Mouse (Mus musculus): Measurements from ENCODE around the gene Nme1. TPM values are rescaled to one million over a fixed set of nuclear protein-coding genes. Genes with fewer than 3 reads are reported as not detected.
A peak's percentile ranks its signal among the peaks of the same experiment; 100 is the strongest.

Nme1 gene
- total and polyA plus RNA-seq, 2 experiments from 2014 or later = 46.2 to 383 TPM

GRCm38 (mm10) chr11:93987026-93987425 lies 18.7 kb upstream of the Nme1 start:
- Histone ChIP-seq H3K4me1 (ENCODE audit: insufficient read depth, low read length) (no peaks in the 10 kb centered on the region), H3K4me3 (ENCODE audit: low read depth, low read length) (no peak overlapping the region), H3K4me2 (ENCODE audit: low read depth, low read length, poor library complexity, severe bottlenecking) (no peak overlapping the region), H3K9me3 (ENCODE audit: low read length) (no peaks in the 10 kb centered on the region), H3K9ac (replicated peaks; ENCODE audit: low read length, poor library complexity, severe bottlenecking) (no peak overlapping the region), H3K27ac (ENCODE audit: low read depth, low read length) (no peak overlapping the region), H3K27me3 (ENCODE audit: insufficient read depth, low read length) (no peaks in the 10 kb centered on the region), H3K36me3 (ENCODE audit: insufficient read depth, low read length) (no peaks in the 10 kb centered on the region)
- TF ChIP-seq CTCF (IDR thresholded peaks at IDR 0.05) = no peak
- WGBS = 83% methylated on average over 4 of the region's 4 CpGs
- DNase-seq (ENCODE audit: low spot score) (no peak), ATAC-seq (ENCODE audit: low FRiP score) (no peak)

DNA sequence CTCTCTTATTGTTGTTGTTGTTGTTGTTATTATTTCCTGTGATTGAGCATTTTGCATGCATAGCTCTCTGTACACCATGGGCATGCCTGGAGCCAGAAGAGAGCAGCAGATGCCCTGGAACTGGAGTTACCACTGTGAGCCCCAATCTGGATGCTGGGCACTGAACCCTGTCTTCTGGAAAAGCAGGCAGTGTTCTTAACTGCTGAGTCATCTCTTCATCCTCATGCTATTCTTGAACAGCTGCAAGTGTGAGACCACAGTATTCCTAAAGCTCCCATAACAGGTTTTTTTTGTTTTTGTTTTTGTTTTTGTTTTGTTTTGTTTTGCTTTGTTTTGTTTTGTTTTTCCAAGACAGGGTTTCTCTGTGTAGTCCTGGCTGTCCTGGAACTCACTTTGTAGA lies 18.0 kb upstream of the Nme1 start:
- H3K27me3 ChIP-seq (ENCODE audit: insufficient read depth, low read length) = no peaks in the 10 kb centered on the region
- H3K9me3 ChIP-seq (ENCODE audit: low read length) = no peaks in the 10 kb centered on the region
- DNase-seq (ENCODE audit: low spot score) (no peak), ATAC-seq (ENCODE audit: low FRiP score) (no peak)
- H3K36me3 ChIP-seq (ENCODE audit: insufficient read depth, low read length) = no peaks in the 10 kb centered on the region
- no peak overlapping the region for H3K4me2 ChIP-seq (ENCODE audit: low read depth, low read length, poor library complexity, severe bottlenecking)
- no peaks in the 10 kb centered on the region for H3K4me1 ChIP-seq (ENCODE audit: insufficient read depth, low read length)
- no peak for TF ChIP-seq CTCF (IDR thresholded peaks at IDR 0.05)
- H3K4me3 ChIP-seq (ENCODE audit: low read depth, low read length) = no peak overlapping the region
- no peak overlapping the region for H3K27ac ChIP-seq (ENCODE audit: low read depth, low read length)
- H3K9ac ChIP-seq (replicated peaks; ENCODE audit: low read length, poor library complexity, severe bottlenecking) = no peak overlapping the region

DNA sequence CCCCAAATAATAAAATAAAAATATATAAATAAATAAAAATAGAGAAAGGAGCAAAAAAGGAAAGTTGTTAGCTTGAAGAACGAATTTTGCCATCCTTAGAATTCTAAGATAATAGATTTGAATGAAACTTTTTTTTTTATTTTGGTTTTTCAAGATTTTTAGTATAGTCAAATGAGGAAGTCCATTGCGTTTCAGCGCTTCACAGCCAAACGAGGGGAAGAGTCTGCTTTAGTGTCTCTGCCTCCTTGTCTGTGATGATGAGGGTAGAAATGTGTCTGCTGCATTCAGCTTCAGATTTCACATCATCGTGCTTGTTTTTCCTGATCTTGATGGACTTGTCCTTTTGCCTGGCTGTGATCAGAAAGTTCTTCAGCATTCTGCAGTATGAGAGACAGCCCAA lies 16.9 kb upstream of the Nme1 start:
- Histone ChIP-seq H3K9me3 (ENCODE audit: low read length) (no peaks in the 10 kb centered on the region), H3K9ac (replicated peaks; ENCODE audit: low read length, poor library complexity, severe bottlenecking) (no peak overlapping the region), H3K36me3 (ENCODE audit: insufficient read depth, low read length) (no peaks in the 10 kb centered on the region), H3K4me2 (ENCODE audit: low read depth, low read length, poor library complexity, severe bottlenecking) (no peak overlapping the region), H3K4me1 (ENCODE audit: insufficient read depth, low read length) (no peaks in the 10 kb centered on the region), H3K4me3 (ENCODE audit: low read depth, low read length) (no peak overlapping the region), H3K27ac (ENCODE audit: low read depth, low read length) (no peak overlapping the region), H3K27me3 (ENCODE audit: insufficient read depth, low read length) (no peaks in the 10 kb centered on the region)
- DNase-seq (ENCODE audit: low spot score) = no peak
- 89% methylated on average over 5 of the region's 5 CpGs for WGBS
- no peak for TF ChIP-seq CTCF (IDR thresholded peaks at IDR 0.05)
- no peak for ATAC-seq (ENCODE audit: low FRiP score)

- H3K27me3 ChIP-seq (ENCODE audit: insufficient read depth, low read length) = no peaks in the 10 kb centered on the region
- no peaks in the 10 kb centered on the region for H3K36me3 ChIP-seq (ENCODE audit: insufficient read depth, low read length)
- H3K4me2 ChIP-seq (ENCODE audit: low read depth, low read length, poor library complexity, severe bottlenecking) = no peak overlapping the region
- WGBS = 94% methylated on average over 3 of the region's 3 CpGs
- ATAC-seq (ENCODE audit: low FRiP score) (no peak), DNase-seq (ENCODE audit: low spot score) (no peak)
- H3K4me3 ChIP-seq (ENCODE audit: low read depth, low read length) = no peak overlapping the region
- H3K9me3 ChIP-seq (ENCODE audit: low read length) = no peaks in the 10 kb centered on the region
- TF ChIP-seq CTCF (IDR thresholded peaks at IDR 0.05) = no peak
- H3K27ac ChIP-seq (ENCODE audit: low read depth, low read length) = no peak overlapping the region
- H3K9ac ChIP-seq (replicated peaks; ENCODE audit: low read length, poor library complexity, severe bottlenecking) = no peak overlapping the region
- no peaks in the 10 kb centered on the region for H3K4me1 ChIP-seq (ENCODE audit: insufficient read depth, low read length)
These were observed 16.3 kb upstream of the Nme1 start for GRCm38 (mm10) chr11:93984619-93985018.

GRCm38 (mm10) chr11:93979502-93980049 lies 11.3 kb upstream of the Nme1 start:
- ATAC-seq (ENCODE audit: low FRiP score) (no peak), DNase-seq (ENCODE audit: low spot score) (peak; percentile 22)
- WGBS = 67% methylated on average over 6 of the region's 6 CpGs
- H3K27ac ChIP-seq (ENCODE audit: low read depth, low read length) = no peak overlapping the region
- H3K27me3 ChIP-seq (ENCODE audit: insufficient read depth, low read length) = no peaks in the 10 kb centered on the region
- no peak overlapping the region for H3K4me3 ChIP-seq (ENCODE audit: low read depth, low read length)
- TF ChIP-seq CTCF (IDR thresholded peaks at IDR 0.05) = no peak
- H3K4me1 ChIP-seq (ENCODE audit: insufficient read depth, low read length) = no peaks in the 10 kb centered on the region
- no peak overlapping the region for H3K9ac ChIP-seq (replicated peaks; ENCODE audit: low read length, poor library complexity, severe bottlenecking)
- no peaks in the 10 kb centered on the region for H3K9me3 ChIP-seq (ENCODE audit: low read length)
- H3K36me3 ChIP-seq (ENCODE audit: insufficient read depth, low read length) = no peaks in the 10 kb centered on the region
- no peak overlapping the region for H3K4me2 ChIP-seq (ENCODE audit: low read depth, low read length, poor library complexity, severe bottlenecking)

GRCm38 (mm10) chr11:93972951-93973350 lies 4.6 kb upstream of the Nme1 start:
- Histone ChIP-seq H3K9me3 (ENCODE audit: low read length) (no peaks in the 10 kb centered on the region), H3K36me3 (ENCODE audit: insufficient read depth, low read length) (no peaks in the 10 kb centered on the region), H3K4me1 (ENCODE audit: insufficient read depth, low read length) (no peaks in the 10 kb centered on the region), H3K9ac (replicated peaks; ENCODE audit: low read length, poor library complexity, severe bottlenecking) (no peak overlapping the region), H3K4me2 (ENCODE audit: low read depth, low read length, poor library complexity, severe bottlenecking) (no peak overlapping the region), H3K4me3 (ENCODE audit: low read depth, low read length) (no peak overlapping the region), H3K27ac (ENCODE audit: low read depth, low read length) (no peak overlapping the region), H3K27me3 (ENCODE audit: insufficient read depth, low read length) (no peaks in the 10 kb centered on the region)
- WGBS = 86% methylated on average over 5 of the region's 5 CpGs
- ATAC-seq (ENCODE audit: low FRiP score) (no peak), DNase-seq (ENCODE audit: low spot score) (no peak)
- TF ChIP-seq CTCF (IDR thresholded peaks at IDR 0.05) = no peak

All from midbrain, postnatal 0 days (tissue).